Mouse (Mus musculus) thymus, postnatal 10 days (tissue): ENCODE results near the gene Zfp956.
A peak's percentile ranks its signal among the peaks of the same experiment; 100 is the strongest.
"Not testable (repeated sequence)": the region's sequence is repeated elsewhere in the genome, so short reads cannot be mapped to it uniquely, and the experiment has no call there.

Experiments
- DNase-seq, 2 experiments: peaks; one replicate each; pipeline ENCODE4 v3.0.0; 2021; ENCODE audit warnings: low spot score in 2 of 2

Gene Zfp956

DNA sequence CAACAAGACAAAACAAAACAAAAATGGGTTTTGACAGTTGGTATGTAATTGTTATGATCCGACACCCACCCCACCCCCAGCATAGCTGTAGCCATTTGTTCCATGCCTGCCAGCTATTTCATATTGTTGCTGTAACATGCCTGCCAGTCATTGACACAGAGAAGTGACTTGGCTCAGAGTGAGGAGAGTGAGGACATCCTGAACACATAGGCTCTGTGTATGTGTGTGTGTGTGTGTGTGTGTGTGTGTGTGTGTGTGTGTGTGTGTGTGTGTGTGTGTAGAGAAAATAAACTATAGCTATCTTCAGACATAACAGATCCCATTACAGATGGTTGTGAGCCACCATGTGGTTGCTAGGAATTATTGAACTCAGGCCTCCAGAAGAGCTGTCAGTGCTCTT, 15.0 kb downstream of the Zfp956 start:
- DNase-seq: not testable (repeated sequence)

DNA sequence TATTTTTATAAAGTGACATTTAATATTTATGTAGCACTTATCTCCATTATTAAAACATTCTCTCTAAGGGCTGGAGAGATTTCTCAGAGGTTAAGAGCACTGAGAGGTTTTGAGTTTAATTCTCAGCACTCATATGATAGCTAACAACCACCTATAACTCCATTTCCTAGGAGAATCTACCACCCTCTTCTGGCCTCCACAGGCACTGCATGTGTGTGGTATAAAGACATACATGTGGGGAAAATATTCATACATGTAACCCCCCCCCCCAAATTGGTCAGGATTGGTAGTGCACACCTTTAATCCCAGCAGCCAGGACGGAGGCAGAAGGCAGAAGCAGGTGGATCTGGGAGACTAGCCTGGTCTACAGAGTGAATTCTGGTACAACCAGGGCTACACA, 21.4 kb downstream of the Zfp956 start:
- no peak for DNase-seq

DNA sequence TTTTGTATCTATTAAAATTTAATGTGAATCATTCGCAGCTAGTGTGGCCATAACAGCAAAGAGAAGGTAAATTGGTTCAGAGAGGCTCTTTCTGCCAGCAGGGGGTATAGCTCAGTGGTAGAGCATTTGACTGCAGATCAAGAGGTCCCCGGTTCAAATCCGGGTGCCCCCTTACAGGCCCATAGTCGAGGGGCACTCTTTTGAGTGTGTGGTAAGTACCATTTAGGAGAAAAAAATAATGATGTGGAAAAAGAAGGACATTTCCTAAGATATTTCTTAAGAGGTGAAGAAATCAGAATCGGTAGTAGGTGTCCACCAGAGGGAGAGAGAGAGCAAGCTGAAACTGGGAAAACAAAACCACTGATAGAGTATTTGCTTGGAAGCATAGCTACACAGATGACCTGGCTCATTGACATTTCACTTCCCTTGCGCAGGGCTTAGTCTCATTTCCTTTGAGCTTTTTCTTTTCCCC, 25.7 kb downstream of the Zfp956 start:
- DNase-seq: peak; percentile 62 to 72

- DNase-seq: no peak
These were observed 30.7 kb downstream of the Zfp956 start for GRCm38 (mm10) chr6:47983936-47984335.

- no peak for DNase-seq
These were observed 42.5 kb downstream of the Zfp956 start for GRCm38 (mm10) chr6:47995661-47996060.

- no peak for DNase-seq
These were observed 57.5 kb downstream of the Zfp956 start for GRCm38 (mm10) chr6:48010727-48011126.
